11 mouse cellular contexts compared by ENCODE assay signal in the genomic region with DNA sequence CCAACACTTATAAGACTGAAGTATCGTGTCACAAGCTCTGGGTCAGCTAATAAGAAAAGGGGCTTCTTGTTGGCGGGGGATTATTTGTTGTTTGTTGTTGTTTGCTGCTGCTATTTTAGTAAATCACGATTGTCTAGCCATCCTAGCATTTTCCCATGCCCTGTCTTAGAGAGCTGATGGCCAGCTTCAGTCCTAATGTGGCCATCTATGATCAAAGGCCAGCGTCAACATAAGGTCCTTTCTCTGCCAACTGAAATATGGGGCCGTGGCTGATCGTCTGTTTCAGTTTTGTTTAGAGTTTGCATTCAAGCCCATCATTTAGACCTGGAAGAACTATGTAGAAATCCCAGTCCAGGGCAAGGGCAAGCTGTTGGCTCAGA.
DNase-seq lines count a peak whose midpoint lies in the region; ATAC-seq and TF ChIP-seq lines count a peak whose summit lies in the region.
"Had no signal": no experiment of that assay in that cellular context is flagged by ENCODE, and none has a peak within 500 bp of the region (broad histone marks: within the 10 kb centered on the region; RNA-seq: fewer than 3 reads in every experiment).

No protein-coding gene starts in this region.

- H3K4me3 ChIP-seq in forebrain, embryonic 12.5 days (replicated peaks), result no peak overlapping the region
- no peak overlapping the region for H3K4me3 ChIP-seq in forebrain, embryonic 14.5 days (ENCODE audit: low read depth, low read length)
- H3K4me3 ChIP-seq in hindbrain, embryonic 12.5 days, result no peak overlapping the region
- H3K4me3 ChIP-seq in hindbrain, postnatal 0 days (ENCODE audit: low read length), result no peak overlapping the region
- no peak overlapping the region for H3K4me3 ChIP-seq in midbrain, embryonic 11.5 days (ENCODE audit: low read depth, low read length)
- H3K4me3 ChIP-seq in midbrain, embryonic 14.5 days (replicated peaks; ENCODE audit: low read depth, low read length), result no peak overlapping the region
- no peak overlapping the region for H3K4me3 ChIP-seq in stomach, embryonic 16.5 days (replicated peaks; ENCODE audit: low read length)
- H3K4me3 ChIP-seq: neural tube, embryonic 12.5 days had no signal

- no peaks in the 10 kb centered on the region for H3K27me3 ChIP-seq in forebrain, embryonic 12.5 days
- H3K27me3 ChIP-seq in forebrain, embryonic 14.5 days (replicated peaks; ENCODE audit: control insufficient read depth, insufficient read depth, low read length), result no peaks in the 10 kb centered on the region
- H3K27me3 ChIP-seq in hindbrain, embryonic 12.5 days, result no peaks in the 10 kb centered on the region
- H3K27me3 ChIP-seq in hindbrain, postnatal 0 days (ENCODE audit: insufficient read depth, low read length), result no peaks in the 10 kb centered on the region
- H3K27me3 ChIP-seq in midbrain, embryonic 11.5 days (ENCODE audit: control insufficient read depth, insufficient read depth, low read length), result no peaks in the 10 kb centered on the region
- H3K27me3 ChIP-seq in midbrain, embryonic 14.5 days (ENCODE audit: control insufficient read depth, insufficient read depth, low read length), result no peaks in the 10 kb centered on the region
- no peaks in the 10 kb centered on the region for H3K27me3 ChIP-seq in stomach, embryonic 16.5 days (ENCODE audit: control insufficient read depth, insufficient read depth, low read length)
- H3K27me3 ChIP-seq: neural tube, embryonic 12.5 days had no signal

- H3K4me1 ChIP-seq in forebrain, embryonic 12.5 days, result peaks cover 52% of the 10 kb centered on the region
- peaks cover 48% of the 10 kb centered on the region for H3K4me1 ChIP-seq in forebrain, embryonic 14.5 days (ENCODE audit: control insufficient read depth, insufficient read depth, low read length)
- peaks cover 62% of the 10 kb centered on the region for H3K4me1 ChIP-seq in hindbrain, embryonic 12.5 days
- H3K4me1 ChIP-seq in hindbrain, postnatal 0 days (ENCODE audit: insufficient read depth, low read length), result peaks cover 14% of the 10 kb centered on the region
- peaks cover 30% of the 10 kb centered on the region for H3K4me1 ChIP-seq in midbrain, embryonic 11.5 days (ENCODE audit: control insufficient read depth, insufficient read depth, low read length)
- peaks cover 12% of the 10 kb centered on the region for H3K4me1 ChIP-seq in midbrain, embryonic 14.5 days (ENCODE audit: control insufficient read depth, insufficient read depth, low read length)
- peaks cover 33% of the 10 kb centered on the region for H3K4me1 ChIP-seq in stomach, embryonic 16.5 days (ENCODE audit: control insufficient read depth, insufficient read depth, low read length)

- ATAC-seq in forebrain, embryonic 12.5 days (ENCODE audit: low FRiP score), result no peak
- ATAC-seq in forebrain, embryonic 14.5 days, result no peak
- ATAC-seq in hindbrain, embryonic 12.5 days (ENCODE audit: low FRiP score), result no peak
- ATAC-seq in hindbrain, postnatal 0 days, result no peak
- ATAC-seq in midbrain, embryonic 11.5 days (ENCODE audit: low FRiP score), result no peak
- no peak for ATAC-seq in midbrain, embryonic 14.5 days (ENCODE audit: low FRiP score, low TSS enrichment)
- ATAC-seq in stomach, embryonic 16.5 days (ENCODE audit: insufficient read depth, low FRiP score), result no peak
- ATAC-seq in erythroid progenitor cell, adult 5-6 weeks (replicated peaks; ENCODE audit: low FRiP score, poor library complexity, severe bottlenecking), result no peak

- H3K27ac ChIP-seq in forebrain, embryonic 12.5 days, result 0 out of 2 replicates have a peak overlapping the region, but pooled peaks have one; percentile 25
- no peak overlapping the region for H3K27ac ChIP-seq in forebrain, embryonic 14.5 days (ENCODE audit: low read depth, low read length)
- H3K27ac ChIP-seq in hindbrain, embryonic 12.5 days, result peak overlapping the region; percentile 17; the same call in 1 of the 2 replicates
- no peak overlapping the region for H3K27ac ChIP-seq in hindbrain, postnatal 0 days
- peak overlapping the region; percentile 12; the same call in 1 of the 2 replicates for H3K27ac ChIP-seq in midbrain, embryonic 11.5 days (ENCODE audit: low read depth, low read length)
- H3K27ac ChIP-seq in midbrain, embryonic 14.5 days (replicated peaks; ENCODE audit: low read depth, low read length), result no peak overlapping the region
- H3K27ac ChIP-seq in stomach, embryonic 16.5 days (ENCODE audit: low read length), result peak overlapping the region; percentile 48
- H3K27ac ChIP-seq: liver, embryonic 14.5 days; neural tube, embryonic 12.5 days had no signal

- TF ChIP-seq CTCF in hindbrain, postnatal 0 days (IDR thresholded peaks at IDR 0.05; ENCODE audit: low read depth), result no peak

- no peak overlapping the region for H3K9ac ChIP-seq in forebrain, embryonic 12.5 days
- no peak overlapping the region for H3K9ac ChIP-seq in forebrain, embryonic 14.5 days (ENCODE audit: low read length)
- no peak overlapping the region for H3K9ac ChIP-seq in hindbrain, embryonic 12.5 days
- H3K9ac ChIP-seq in hindbrain, postnatal 0 days (replicated peaks; ENCODE audit: low read length), result no peak overlapping the region
- no peak overlapping the region for H3K9ac ChIP-seq in midbrain, embryonic 11.5 days (ENCODE audit: low read length)
- H3K9ac ChIP-seq in midbrain, embryonic 14.5 days (replicated peaks; ENCODE audit: low read length), result no peak overlapping the region
- no peak overlapping the region for H3K9ac ChIP-seq in stomach, embryonic 16.5 days (ENCODE audit: low read length)
- H3K9ac ChIP-seq: liver, embryonic 14.5 days; neural tube, embryonic 12.5 days had no signal

- no peaks in the 10 kb centered on the region for H3K36me3 ChIP-seq in forebrain, embryonic 12.5 days (replicated peaks)
- no peaks in the 10 kb centered on the region for H3K36me3 ChIP-seq in forebrain, embryonic 14.5 days (ENCODE audit: control insufficient read depth, insufficient read depth, low read length)
- H3K36me3 ChIP-seq in hindbrain, embryonic 12.5 days, result no peaks in the 10 kb centered on the region
- no peaks in the 10 kb centered on the region for H3K36me3 ChIP-seq in hindbrain, postnatal 0 days (ENCODE audit: insufficient read depth, low read length)
- no peaks in the 10 kb centered on the region for H3K36me3 ChIP-seq in midbrain, embryonic 11.5 days (ENCODE audit: control insufficient read depth, insufficient read depth, low read length)
- H3K36me3 ChIP-seq in midbrain, embryonic 14.5 days (ENCODE audit: control insufficient read depth, insufficient read depth, low read length), result no peaks in the 10 kb centered on the region
- no peaks in the 10 kb centered on the region for H3K36me3 ChIP-seq in stomach, embryonic 16.5 days (ENCODE audit: control insufficient read depth, insufficient read depth, low read length)
- H3K36me3 ChIP-seq: neural tube, embryonic 12.5 days had no signal

- no peaks in the 10 kb centered on the region for H3K9me3 ChIP-seq in forebrain, embryonic 12.5 days
- H3K9me3 ChIP-seq in forebrain, embryonic 14.5 days (replicated peaks; ENCODE audit: control insufficient read depth, low read length), result no peaks in the 10 kb centered on the region
- no peaks in the 10 kb centered on the region for H3K9me3 ChIP-seq in hindbrain, embryonic 12.5 days (replicated peaks)
- H3K9me3 ChIP-seq in hindbrain, postnatal 0 days (ENCODE audit: low read length), result no peaks in the 10 kb centered on the region
- no peaks in the 10 kb centered on the region for H3K9me3 ChIP-seq in midbrain, embryonic 11.5 days (ENCODE audit: control insufficient read depth, low read length)
- no peaks in the 10 kb centered on the region for H3K9me3 ChIP-seq in midbrain, embryonic 14.5 days (ENCODE audit: control insufficient read depth, low read length)
- H3K9me3 ChIP-seq in stomach, embryonic 16.5 days (replicated peaks; ENCODE audit: control insufficient read depth, low read length), result no peaks in the 10 kb centered on the region
- H3K9me3 ChIP-seq: neural tube, embryonic 12.5 days had no signal

- no peak overlapping the region for H3K4me2 ChIP-seq in forebrain, embryonic 12.5 days
- no peak overlapping the region for H3K4me2 ChIP-seq in forebrain, embryonic 14.5 days (ENCODE audit: low read length)
- H3K4me2 ChIP-seq in hindbrain, embryonic 12.5 days (replicated peaks), result no peak overlapping the region
- no peak overlapping the region for H3K4me2 ChIP-seq in hindbrain, postnatal 0 days (ENCODE audit: low read depth, low read length)
- no peak overlapping the region for H3K4me2 ChIP-seq in midbrain, embryonic 11.5 days
- H3K4me2 ChIP-seq in midbrain, embryonic 14.5 days (ENCODE audit: low read length), result no peak overlapping the region
- no peak overlapping the region for H3K4me2 ChIP-seq in stomach, embryonic 16.5 days (ENCODE audit: low read depth, low read length)
- H3K4me2 ChIP-seq: neural tube, embryonic 12.5 days had no signal

- 59% methylated on average over 6 of the region's 6 CpGs for WGBS in forebrain, embryonic 12.5 days
- 62% methylated on average over 6 of the region's 6 CpGs for WGBS in forebrain, embryonic 14.5 days
- 56% methylated on average over 6 of the region's 6 CpGs for WGBS in hindbrain, embryonic 12.5 days
- WGBS in hindbrain, postnatal 0 days, result 62% methylated on average over 6 of the region's 6 CpGs
- 75% methylated on average over 6 of the region's 6 CpGs for WGBS in midbrain, embryonic 11.5 days
- WGBS in midbrain, embryonic 14.5 days, result 71% methylated on average over 6 of the region's 6 CpGs
- WGBS in stomach, embryonic 16.5 days, result 56% methylated on average over 6 of the region's 6 CpGs

- no peak for DNase-seq in forebrain, embryonic 14.5 days (ENCODE audit: low spot score)
- DNase-seq in hindbrain, postnatal 0 days (ENCODE audit: low spot score), result no peak
- DNase-seq in midbrain, embryonic 11.5 days (ENCODE audit: low spot score, missing footprints), result peak; percentile 84
- no peak for DNase-seq in midbrain, embryonic 14.5 days
- DNase-seq: cerebellum, adult 8-10 months had no signal

Comparison
In these comparisons a context has a peak if more than half of its experiments do, and no peak if none do; other contexts are left out.
1. H3K27ac ChIP-seq: peak in forebrain, embryonic 12.5 days (single experiment), hindbrain, embryonic 12.5 days (single experiment), midbrain, embryonic 11.5 days (single experiment) and stomach, embryonic 16.5 days (single experiment); none in forebrain, embryonic 14.5 days (single experiment), hindbrain, postnatal 0 days (single experiment) and midbrain, embryonic 14.5 days (single experiment).